Mouse (Mus musculus) CD8-positive naive resting alpha-beta T cell, adult 2 months (primary cell): Measurements from ENCODE around the gene Zc3h12c.

ENCODE experiments used
- DNase-seq, 2 experiments: peaks; one replicate each; pipeline ENCODE4 v3.0.0; 2022; ENCODE audit warnings: low read depth in 2 of 2, low spot score in 2 of 2

The Zc3h12c gene

GRCm38 (mm10) chr9:52167863-52168685 is at the start of gene Zc3h12c:
TSS of gene Zc3h12c (minus strand) at chr9:52168572.
- no peak for DNase-seq

GRCm38 (mm10) chr9:52217636-52218035 is 49.3 kb upstream of the Zc3h12c start:
- no peak for DNase-seq

- no peak for DNase-seq
These were observed 46.9 kb upstream of the Zc3h12c start for GRCm38 (mm10) chr9:52215291-52215690.

GRCm38 (mm10) chr9:52212416-52212815 is 44.0 kb upstream of the Zc3h12c start:
- DNase-seq, result no peak

GRCm38 (mm10) chr9:52208510-52209030 is 40.2 kb upstream of the Zc3h12c start:
- no peak for DNase-seq

GRCm38 (mm10) chr9:52203189-52203588 is 34.8 kb upstream of the Zc3h12c start:
- no peak for DNase-seq

GRCm38 (mm10) chr9:52200271-52200670 is 31.9 kb upstream of the Zc3h12c start:
- DNase-seq, result no peak

GRCm38 (mm10) chr9:52195853-52196252 is 27.5 kb upstream of the Zc3h12c start:
- no peak for DNase-seq

GRCm38 (mm10) chr9:52193851-52194250 is 25.5 kb upstream of the Zc3h12c start:
- no peak for DNase-seq

- DNase-seq, result no peak
These were observed 22.5 kb upstream of the Zc3h12c start for GRCm38 (mm10) chr9:52190907-52191306.

- DNase-seq, result no peak
These were observed 19.7 kb upstream of the Zc3h12c start for GRCm38 (mm10) chr9:52188106-52188505.

- no peak for DNase-seq
These were observed 18.0 kb upstream of the Zc3h12c start for GRCm38 (mm10) chr9:52186296-52186941.

- DNase-seq, result no peak
These were observed 13.0 kb upstream of the Zc3h12c start for GRCm38 (mm10) chr9:52181419-52181818.

- DNase-seq, result no peak
These were observed 12.5 kb upstream of the Zc3h12c start for GRCm38 (mm10) chr9:52180851-52181250.

- DNase-seq, result no peak
These were observed 7.0 kb upstream of the Zc3h12c start for GRCm38 (mm10) chr9:52175257-52175859.

GRCm38 (mm10) chr9:52174671-52175111 is 6.3 kb upstream of the Zc3h12c start:
- DNase-seq, result no peak

GRCm38 (mm10) chr9:52173937-52174336 is 5.6 kb upstream of the Zc3h12c start:
- no peak for DNase-seq

GRCm38 (mm10) chr9:52172550-52172949 is 4.2 kb upstream of the Zc3h12c start:
- no peak for DNase-seq

GRCm38 (mm10) chr9:52170671-52171070 is 2.3 kb upstream of the Zc3h12c start:
- DNase-seq, result no peak

- DNase-seq, result no peak
These were observed 1.8 kb upstream of the Zc3h12c start for GRCm38 (mm10) chr9:52170131-52170530.

GRCm38 (mm10) chr9:52168686-52169270 is 406 bp upstream of the Zc3h12c start:
- no peak for DNase-seq
